Mouse (Mus musculus) fat pad, adult 2 months (tissue): ENCODE results near the gene Caln1.

Experiments used
- DNase-seq: peaks from one replicate; pipeline ENCODE4 v3.0.0-alpha.2; 2011; ENCODE audit warnings: low read depth, low spot score; ENCODE audit errors: extremely low read depth

The Caln1 gene

DNA sequence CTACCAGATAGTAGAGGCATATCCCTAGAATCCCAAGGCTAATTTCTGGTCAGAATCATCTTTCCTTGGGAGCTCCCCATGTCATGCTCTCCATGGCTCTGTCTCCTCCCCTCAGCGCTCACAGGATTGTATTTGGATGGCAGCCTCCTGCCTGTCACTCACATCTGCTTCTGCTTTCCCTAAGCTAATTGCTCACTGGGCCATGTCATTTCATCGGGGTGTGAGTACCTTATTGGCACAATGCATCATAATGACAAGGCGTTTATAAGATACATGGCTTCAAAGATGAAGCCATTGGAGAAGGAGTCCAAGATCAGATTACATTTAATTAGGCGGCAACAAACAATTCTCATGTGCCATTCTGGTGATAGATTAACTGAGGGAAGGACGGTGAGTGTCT, 522.5 kb downstream of the Caln1 start:
- no peak for DNase-seq

DNA sequence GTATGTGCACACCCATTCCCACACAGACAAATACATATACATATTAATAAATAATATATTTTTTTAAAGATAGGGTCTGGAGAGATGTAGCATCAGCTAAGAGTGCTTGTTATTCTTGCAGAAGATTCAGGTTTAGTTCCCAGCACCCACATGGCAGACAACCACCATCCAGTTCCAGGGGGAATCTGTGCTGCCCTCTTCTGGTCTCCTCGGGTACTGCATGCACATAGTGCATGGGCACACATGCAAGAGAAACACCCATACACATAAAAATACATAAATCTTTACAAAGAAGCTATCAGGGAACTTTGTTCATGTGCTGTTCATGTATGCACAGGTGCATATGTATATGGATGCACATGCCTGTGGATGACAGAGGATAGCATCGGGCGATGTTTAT, 526.7 kb downstream of the Caln1 start:
- DNase-seq: no peak
